Mouse (Mus musculus) erythroblast, embryonic 14.5 days (primary cell): Measurements from ENCODE around the gene Coa6.

Experiments
- GATA1 ChIP-seq: IDR thresholded peaks from 2 replicates; pipeline ENCODE4 v1.6.1; 2012; ENCODE audit warnings: low read length, inconsistent platforms, mixed read lengths
- TAL1 ChIP-seq: IDR thresholded peaks from 3 replicates; pipeline ENCODE4 v1.6.1; 2012; ENCODE audit warnings: low read length, inconsistent platforms, mixed read lengths

GRCm38 (mm10) chr8:126422920-126423300, 595 bp downstream of the Coa6 start:
- TF ChIP-seq TAL1 (no peak), GATA1 (no peak)
